Mouse (Mus musculus): Measurements from ENCODE around the gene Lrrfip1. TPM values are rescaled to one million over a fixed set of nuclear protein-coding genes. Genes with fewer than 3 reads are reported as not detected.

Lrrfip1 gene
- polyA plus RNA-seq, 1 experiment, result 97.2 TPM

GRCm38 (mm10) chr1:90972911-90973573, 25.5 kb upstream of the Lrrfip1 start:
- no peak overlapping the region for H3K4me3 ChIP-seq (ENCODE audit: low read depth, low read length)
- no peak overlapping the region for H3K9ac ChIP-seq (ENCODE audit: low read depth, poor library complexity, severe bottlenecking)
- peaks cover 5% of the 10 kb centered on the region for H3K4me1 ChIP-seq (ENCODE audit: control insufficient read depth, insufficient read depth, low read length)
- H3K9me3 ChIP-seq (replicated peaks; ENCODE audit: control insufficient read depth, insufficient read depth, low read length, poor library complexity, severe bottlenecking), result no peaks in the 10 kb centered on the region
- H3K27me3 ChIP-seq (ENCODE audit: control insufficient read depth, insufficient read depth, low read length, poor library complexity, severe bottlenecking), result no peaks in the 10 kb centered on the region
- H3K36me3 ChIP-seq (ENCODE audit: control insufficient read depth, insufficient read depth, low read length, poor library complexity, severe bottlenecking), result no peaks in the 10 kb centered on the region
- no peak overlapping the region for H3K27ac ChIP-seq (ENCODE audit: insufficient read depth, low read length)
- TF ChIP-seq EP300 (IDR thresholded peaks at IDR 0.05; ENCODE audit: insufficient read depth, low read depth, low read length) (no peak), CTCF (IDR thresholded peaks at IDR 0.05; ENCODE audit: low read depth, low read length) (peak; percentile 93)

DNA sequence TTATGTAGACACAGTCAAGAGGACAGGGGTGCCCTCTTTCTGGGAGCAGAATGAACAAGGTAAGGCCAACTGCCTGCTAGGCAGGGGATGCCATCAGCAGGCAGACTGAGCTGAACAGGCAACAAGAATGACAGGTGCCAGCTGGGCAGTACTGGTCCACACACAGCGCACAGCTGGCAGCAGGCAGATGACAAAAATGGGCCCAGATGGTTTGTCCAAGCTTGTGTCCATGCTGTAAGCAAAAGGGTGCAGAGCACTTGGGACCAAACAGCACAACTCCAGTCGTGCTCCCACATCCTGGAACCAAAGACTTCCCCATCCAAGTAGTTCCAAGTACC, 25.0 kb upstream of the Lrrfip1 start:
- Histone ChIP-seq H3K4me1 (ENCODE audit: control insufficient read depth, insufficient read depth, low read length) (peaks cover 5% of the 10 kb centered on the region), H3K9me3 (replicated peaks; ENCODE audit: control insufficient read depth, insufficient read depth, low read length, poor library complexity, severe bottlenecking) (no peaks in the 10 kb centered on the region), H3K27me3 (ENCODE audit: control insufficient read depth, insufficient read depth, low read length, poor library complexity, severe bottlenecking) (no peaks in the 10 kb centered on the region), H3K27ac (ENCODE audit: insufficient read depth, low read length) (no peak overlapping the region), H3K36me3 (ENCODE audit: control insufficient read depth, insufficient read depth, low read length, poor library complexity, severe bottlenecking) (no peaks in the 10 kb centered on the region), H3K4me3 (ENCODE audit: low read depth, low read length) (no peak overlapping the region), H3K9ac (ENCODE audit: low read depth, poor library complexity, severe bottlenecking) (no peak overlapping the region)
- TF ChIP-seq POLR2A (IDR thresholded peaks at IDR 0.05; ENCODE audit: insufficient read depth, low read length) (no peak), EP300 (IDR thresholded peaks at IDR 0.05; ENCODE audit: insufficient read depth, low read depth, low read length) (no peak), CTCF (IDR thresholded peaks at IDR 0.05; ENCODE audit: low read depth, low read length) (no peak)

DNA sequence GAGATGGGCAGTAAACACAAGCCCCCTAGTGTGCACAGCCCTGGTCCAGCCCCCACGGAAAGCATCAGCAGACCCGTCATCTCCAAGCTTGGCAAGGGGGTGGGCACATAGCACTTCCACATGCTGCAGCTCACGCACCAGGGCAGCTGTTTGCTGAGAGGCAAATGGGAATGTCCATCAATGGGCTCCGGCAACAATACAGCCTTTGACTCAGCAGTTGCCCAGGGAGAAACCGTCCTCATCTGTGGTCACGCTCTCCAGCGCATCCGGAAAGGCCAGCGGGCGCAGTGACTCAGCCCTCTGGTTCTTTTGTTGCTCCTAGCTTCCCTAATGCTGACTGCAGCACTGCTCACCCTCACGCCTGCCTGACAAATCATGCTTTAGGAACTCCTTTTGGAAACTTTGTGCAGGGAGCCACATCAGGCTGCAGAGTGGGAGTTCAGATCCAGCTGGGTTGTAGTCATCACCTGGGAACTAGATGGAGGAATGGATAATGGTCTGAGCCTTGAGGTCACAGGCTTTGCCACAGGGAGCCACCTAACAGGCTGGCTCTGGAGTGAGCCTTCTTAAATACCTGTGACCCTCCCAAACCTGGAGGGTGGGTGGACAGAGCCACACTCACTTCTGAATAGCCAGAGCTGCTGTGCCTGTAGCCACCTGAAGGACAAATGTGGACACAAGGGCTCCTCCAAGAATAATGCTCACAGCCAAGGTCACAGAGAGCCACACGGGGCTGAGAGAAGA, 23.5 kb upstream of the Lrrfip1 start:
- no peaks in the 10 kb centered on the region for H3K4me1 ChIP-seq (ENCODE audit: control insufficient read depth, insufficient read depth, low read length)
- TF ChIP-seq EP300 (IDR thresholded peaks at IDR 0.05; ENCODE audit: insufficient read depth, low read depth, low read length), result 0 out of 2 replicates have a peak, but pooled peaks have one; percentile 33
- no peak for TF ChIP-seq POLR2A (IDR thresholded peaks at IDR 0.05; ENCODE audit: insufficient read depth, low read length)
- TF ChIP-seq CTCF (IDR thresholded peaks at IDR 0.05; ENCODE audit: low read depth, low read length), result no peak
- H3K9ac ChIP-seq (ENCODE audit: low read depth, poor library complexity, severe bottlenecking), result no peak overlapping the region

DNA sequence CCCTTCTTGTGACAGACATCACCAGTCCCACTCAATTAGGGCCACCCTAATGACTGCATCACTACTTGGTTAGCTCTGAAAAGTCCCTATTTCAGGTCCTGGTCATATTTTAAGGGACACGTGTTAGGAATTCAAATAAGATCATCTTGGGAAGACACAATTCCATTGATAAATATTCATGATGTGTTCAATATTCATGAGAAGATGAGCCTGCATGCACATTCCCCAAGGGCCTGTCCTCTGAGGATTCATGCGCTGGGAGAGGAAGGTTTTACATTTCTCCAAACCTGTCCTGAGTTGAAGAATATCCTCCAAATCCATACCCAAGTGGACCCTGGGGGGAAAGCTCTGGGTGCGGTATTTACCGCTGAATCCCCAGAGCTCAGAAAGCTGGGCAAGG, 22.6 kb upstream of the Lrrfip1 start:
- no peak for TF ChIP-seq CTCF (IDR thresholded peaks at IDR 0.05; ENCODE audit: low read depth, low read length)
- no peak for TF ChIP-seq POLR2A (IDR thresholded peaks at IDR 0.05; ENCODE audit: insufficient read depth, low read length)
- no peaks in the 10 kb centered on the region for H3K27me3 ChIP-seq (ENCODE audit: control insufficient read depth, insufficient read depth, low read length, poor library complexity, severe bottlenecking)
- H3K4me3 ChIP-seq (ENCODE audit: low read depth, low read length), result no peak overlapping the region
- no peaks in the 10 kb centered on the region for H3K4me1 ChIP-seq (ENCODE audit: control insufficient read depth, insufficient read depth, low read length)
- H3K36me3 ChIP-seq (ENCODE audit: control insufficient read depth, insufficient read depth, low read length, poor library complexity, severe bottlenecking), result no peaks in the 10 kb centered on the region
- H3K27ac ChIP-seq (ENCODE audit: insufficient read depth, low read length), result no peak overlapping the region
- H3K9me3 ChIP-seq (replicated peaks; ENCODE audit: control insufficient read depth, insufficient read depth, low read length, poor library complexity, severe bottlenecking), result no peaks in the 10 kb centered on the region
- no peak overlapping the region for H3K9ac ChIP-seq (ENCODE audit: low read depth, poor library complexity, severe bottlenecking)

More for the DNA sequence above, 23.5 kb upstream of the Lrrfip1 start:
- H3K27me3 ChIP-seq (ENCODE audit: control insufficient read depth, insufficient read depth, low read length, poor library complexity, severe bottlenecking), result no peaks in the 10 kb centered on the region
- no peak overlapping the region for H3K4me3 ChIP-seq (ENCODE audit: low read depth, low read length)
- H3K9me3 ChIP-seq (replicated peaks; ENCODE audit: control insufficient read depth, insufficient read depth, low read length, poor library complexity, severe bottlenecking), result no peaks in the 10 kb centered on the region
- H3K36me3 ChIP-seq (ENCODE audit: control insufficient read depth, insufficient read depth, low read length, poor library complexity, severe bottlenecking), result no peaks in the 10 kb centered on the region
- H3K27ac ChIP-seq (ENCODE audit: insufficient read depth, low read length), result no peak overlapping the region

DNA sequence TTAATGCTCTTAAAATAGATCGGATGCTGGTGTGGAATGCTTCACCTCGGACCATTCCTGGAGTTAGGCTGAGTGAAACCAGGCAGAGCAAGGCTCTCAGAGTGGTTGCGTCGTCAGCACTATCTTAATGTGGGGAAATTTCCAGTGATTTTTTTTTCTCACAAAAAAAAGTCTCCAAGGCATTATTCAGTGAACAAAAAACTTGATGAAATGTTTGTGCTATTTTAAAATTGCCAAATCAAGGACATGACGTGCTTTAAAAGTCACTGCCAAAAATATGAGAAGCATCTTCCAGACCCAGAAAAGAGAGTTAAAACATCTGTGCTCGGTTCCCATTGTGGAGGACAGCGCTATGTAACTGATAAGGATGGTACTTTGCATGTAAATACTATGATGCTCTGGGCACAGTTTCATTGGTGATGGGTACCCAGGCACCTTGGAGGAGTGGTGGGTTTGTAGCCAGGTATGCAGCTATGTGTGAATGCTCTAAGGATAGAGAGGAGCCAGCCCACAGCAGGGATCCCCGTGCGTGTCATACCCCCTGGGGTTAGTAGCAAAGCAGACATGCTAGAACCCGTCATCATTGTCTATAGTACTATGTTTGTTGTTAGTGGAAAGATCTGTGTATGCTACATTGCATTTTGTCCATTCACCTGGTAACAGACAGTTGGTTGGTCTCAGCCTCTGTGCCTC, 17.8 kb upstream of the Lrrfip1 start:
- TF ChIP-seq CTCF (IDR thresholded peaks at IDR 0.05; ENCODE audit: low read depth, low read length) (no peak), EP300 (IDR thresholded peaks at IDR 0.05; ENCODE audit: insufficient read depth, low read depth, low read length) (no peak), POLR2A (IDR thresholded peaks at IDR 0.05; ENCODE audit: insufficient read depth, low read length) (no peak)
- no peaks in the 10 kb centered on the region for H3K9me3 ChIP-seq (replicated peaks; ENCODE audit: control insufficient read depth, insufficient read depth, low read length, poor library complexity, severe bottlenecking)

DNA sequence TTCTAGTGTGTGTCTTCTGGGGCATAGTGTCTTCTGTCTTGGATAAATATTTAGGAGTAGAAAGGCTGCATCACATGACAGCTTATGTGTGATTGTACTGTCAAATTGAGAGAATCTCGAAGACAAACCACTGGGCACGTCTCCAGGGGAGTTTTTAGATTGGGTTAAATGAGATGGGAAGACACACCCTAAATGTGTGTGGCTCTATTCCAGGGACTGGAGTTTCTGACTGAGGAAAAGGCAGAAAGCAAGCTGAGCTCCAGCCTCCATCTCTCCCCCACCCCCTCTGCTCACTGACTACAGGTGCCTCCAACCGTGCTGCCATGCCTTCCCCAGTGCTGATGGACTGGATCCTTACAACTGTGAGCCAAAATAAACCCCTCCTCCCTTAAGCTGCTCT, 17.2 kb upstream of the Lrrfip1 start:
- Histone ChIP-seq H3K9me3 (replicated peaks; ENCODE audit: control insufficient read depth, insufficient read depth, low read length, poor library complexity, severe bottlenecking) (no peaks in the 10 kb centered on the region), H3K4me3 (ENCODE audit: low read depth, low read length) (no peak overlapping the region), H3K27ac (ENCODE audit: insufficient read depth, low read length) (no peak overlapping the region), H3K9ac (ENCODE audit: low read depth, poor library complexity, severe bottlenecking) (no peak overlapping the region), H3K36me3 (ENCODE audit: control insufficient read depth, insufficient read depth, low read length, poor library complexity, severe bottlenecking) (no peaks in the 10 kb centered on the region), H3K4me1 (ENCODE audit: control insufficient read depth, insufficient read depth, low read length) (no peaks in the 10 kb centered on the region), H3K27me3 (ENCODE audit: control insufficient read depth, insufficient read depth, low read length, poor library complexity, severe bottlenecking) (no peaks in the 10 kb centered on the region)
- TF ChIP-seq CTCF (IDR thresholded peaks at IDR 0.05; ENCODE audit: low read depth, low read length) (no peak), EP300 (IDR thresholded peaks at IDR 0.05; ENCODE audit: insufficient read depth, low read depth, low read length) (no peak), POLR2A (IDR thresholded peaks at IDR 0.05; ENCODE audit: insufficient read depth, low read length) (no peak)

More for the DNA sequence above, 17.8 kb upstream of the Lrrfip1 start:
- Histone ChIP-seq H3K9ac (ENCODE audit: low read depth, poor library complexity, severe bottlenecking) (no peak overlapping the region), H3K4me1 (ENCODE audit: control insufficient read depth, insufficient read depth, low read length) (no peaks in the 10 kb centered on the region), H3K36me3 (ENCODE audit: control insufficient read depth, insufficient read depth, low read length, poor library complexity, severe bottlenecking) (no peaks in the 10 kb centered on the region), H3K27me3 (ENCODE audit: control insufficient read depth, insufficient read depth, low read length, poor library complexity, severe bottlenecking) (no peaks in the 10 kb centered on the region), H3K4me3 (ENCODE audit: low read depth, low read length) (no peak overlapping the region), H3K27ac (ENCODE audit: insufficient read depth, low read length) (no peak overlapping the region)

All from ES-Bruce4 (cell line).